Mouse (Mus musculus) heart, postnatal 25 days (tissue): ENCODE measurements around the gene Fscn1. TPM values are rescaled to one million over a fixed set of nuclear protein-coding genes. Genes with fewer than 3 reads are reported as not detected.

ENCODE experiments used
- DNase-seq: peaks from one replicate; pipeline ENCODE4 v3.0.0; 2022; ENCODE audit warnings: low spot score
- intact Hi-C: fragments of 180-260 bp; cut with DNase I; formaldehyde crosslinking; loops from one replicate; pipeline ENCODE4 v1.15.1; 2025
- total RNA-seq, 2 experiments: library from RNA; stranded (reverse); gene quantifications; 2 replicates each; pipeline ENCODE4 v1.2.3; 2021

The Fscn1 gene
- total RNA-seq: 10 to 100 TPM; 36.6 to 42.8 TPM

DNA sequence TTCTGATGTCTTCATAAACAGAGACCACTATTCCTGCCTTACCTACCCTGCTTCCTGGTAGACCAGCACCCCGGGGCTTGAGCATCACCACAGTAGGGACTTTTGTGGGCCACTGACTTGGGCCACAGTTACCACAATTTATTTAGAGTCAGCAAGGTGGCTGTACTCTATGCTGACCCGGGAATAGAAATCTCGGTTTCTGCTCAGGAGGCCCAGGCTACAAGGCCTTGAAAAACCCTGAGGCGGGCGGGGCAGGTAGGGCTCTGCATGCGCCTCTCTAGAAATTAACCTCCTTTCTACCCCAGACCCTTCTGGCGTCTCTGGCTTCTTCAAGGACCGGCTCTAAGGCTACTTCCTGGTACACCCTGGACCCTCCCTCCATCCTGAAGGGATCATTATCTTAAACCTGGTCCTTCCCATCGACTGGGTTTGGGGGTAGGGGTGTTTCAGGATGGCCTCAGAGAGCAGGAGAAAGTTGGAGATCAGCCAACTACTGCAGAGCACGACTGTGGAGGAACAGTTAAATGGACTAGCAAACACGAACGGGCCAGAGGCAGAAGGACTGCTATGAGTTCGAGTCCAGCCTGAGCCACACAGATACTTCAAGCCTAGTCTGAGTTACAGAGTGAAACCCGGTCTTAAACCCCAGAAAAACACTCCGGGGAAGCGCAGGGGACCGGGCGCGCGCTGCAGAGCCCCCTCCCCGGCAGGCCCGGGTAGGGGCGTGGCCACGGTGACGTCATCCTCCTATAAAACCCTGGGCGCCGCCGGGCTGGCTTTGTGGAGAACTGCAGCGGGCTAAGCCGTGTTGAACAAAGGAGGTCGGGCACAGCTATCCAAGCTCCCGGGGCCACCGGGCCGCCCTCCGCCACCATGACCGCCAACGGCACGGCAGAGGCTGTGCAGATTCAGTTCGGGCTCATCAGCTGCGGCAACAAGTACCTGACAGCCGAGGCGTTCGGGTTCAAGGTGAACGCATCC lies at the start of gene Fscn1:
Gene Fscn1 (plus strand): TSS at position 768 of the 981 bp plus-strand sequence.
- intact Hi-C loops: loop anchor here (5.0 kb wide), 1 partner anchor 37 kb away; no protein-coding TSS in a partner anchor
- peak; percentile 74 for DNase-seq

GRCm38 (mm10) chr5:142911629-142912028 lies 48.5 kb upstream of the Fscn1 start:
- DNase-seq: no peak
- intact Hi-C loops: no loop called here

GRCm38 (mm10) chr5:142912320-142912719 lies 47.8 kb upstream of the Fscn1 start:
- no peak for DNase-seq
- intact Hi-C loops: no loop called here

- DNase-seq: no peak
- intact Hi-C loops: no loop called here
These were observed 47.4 kb upstream of the Fscn1 start for GRCm38 (mm10) chr5:142912739-142913138.

DNA sequence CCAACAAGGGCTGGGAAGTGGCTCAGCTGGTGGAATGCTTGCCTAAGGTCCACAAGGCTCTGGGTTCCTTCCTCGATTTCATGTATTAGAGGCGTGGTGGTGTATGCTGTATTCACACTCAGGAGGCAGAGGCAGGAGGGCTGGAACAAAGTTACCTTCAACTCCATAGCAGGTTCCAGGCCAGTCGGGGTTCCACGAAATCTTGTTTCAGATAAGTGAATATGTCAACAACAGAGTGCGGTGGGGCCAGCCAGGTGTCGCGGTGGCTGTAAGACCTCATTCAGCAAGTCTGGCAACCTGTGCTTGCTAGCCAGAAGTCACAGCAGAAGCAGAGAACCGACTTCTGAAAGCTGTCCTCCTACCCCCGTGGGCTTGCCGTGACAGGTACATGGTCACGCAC lies 44.9 kb upstream of the Fscn1 start:
- intact Hi-C loops: no loop called here
- DNase-seq: no peak

- DNase-seq: no peak
- intact Hi-C loops: no loop called here
These were observed 43.5 kb upstream of the Fscn1 start for GRCm38 (mm10) chr5:142916593-142916992.

GRCm38 (mm10) chr5:142917402-142917801 lies 42.7 kb upstream of the Fscn1 start:
- intact Hi-C loops: no loop called here
- DNase-seq: no peak

- intact Hi-C loops: no loop called here
- DNase-seq: peak; percentile 89
These were observed 39.7 kb upstream of the Fscn1 start for GRCm38 (mm10) chr5:142920311-142921073.

DNA sequence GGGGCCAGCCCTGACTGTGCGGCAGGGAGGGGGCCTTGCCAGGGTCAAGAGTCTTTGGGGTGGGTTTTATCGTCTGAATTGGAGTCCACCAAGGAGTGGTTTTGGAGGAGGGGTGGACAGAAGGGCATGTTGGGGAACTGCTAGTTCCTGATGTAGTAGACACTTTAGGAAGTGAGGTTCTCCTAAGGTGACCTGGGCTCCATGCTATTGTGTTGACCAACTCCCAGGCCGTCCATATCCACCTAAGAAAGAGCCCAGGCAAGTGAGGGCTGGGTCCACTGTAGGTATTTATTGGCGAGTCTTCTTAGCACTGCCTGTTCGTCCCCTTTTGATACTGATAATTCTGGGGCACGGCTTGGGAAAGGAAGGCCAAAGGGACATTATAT lies 39.1 kb upstream of the Fscn1 start:
- DNase-seq: no peak
- intact Hi-C loops: no loop called here

- intact Hi-C loops: no loop called here
- DNase-seq: no peak
These were observed 37.9 kb upstream of the Fscn1 start for GRCm38 (mm10) chr5:142922251-142922650.

DNA sequence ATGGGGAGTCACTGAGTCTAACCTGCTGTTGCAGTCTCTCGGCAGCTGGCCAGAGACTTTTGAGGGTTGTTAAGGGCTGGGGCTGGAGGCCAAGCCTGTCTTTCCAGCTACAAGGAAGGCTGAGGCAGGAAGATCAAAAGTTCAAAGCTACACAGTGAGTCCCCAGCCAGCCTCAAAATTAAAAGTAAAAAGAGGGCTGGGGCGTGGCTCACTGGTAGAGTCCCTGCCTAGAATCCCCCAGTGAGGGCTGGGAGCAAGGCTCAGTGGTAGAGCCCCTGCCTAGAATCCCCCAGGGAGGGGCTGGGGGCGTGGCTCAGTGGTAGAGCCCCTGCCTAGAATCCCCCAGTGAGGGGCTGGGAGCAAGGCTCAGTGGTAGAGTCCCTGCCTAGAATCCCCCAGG lies 36.4 kb upstream of the Fscn1 start:
- no peak for DNase-seq
- intact Hi-C loops: no loop called here

- no peak for DNase-seq
- intact Hi-C loops: no loop called here
These were observed 35.7 kb upstream of the Fscn1 start for GRCm38 (mm10) chr5:142924336-142924959.

DNA sequence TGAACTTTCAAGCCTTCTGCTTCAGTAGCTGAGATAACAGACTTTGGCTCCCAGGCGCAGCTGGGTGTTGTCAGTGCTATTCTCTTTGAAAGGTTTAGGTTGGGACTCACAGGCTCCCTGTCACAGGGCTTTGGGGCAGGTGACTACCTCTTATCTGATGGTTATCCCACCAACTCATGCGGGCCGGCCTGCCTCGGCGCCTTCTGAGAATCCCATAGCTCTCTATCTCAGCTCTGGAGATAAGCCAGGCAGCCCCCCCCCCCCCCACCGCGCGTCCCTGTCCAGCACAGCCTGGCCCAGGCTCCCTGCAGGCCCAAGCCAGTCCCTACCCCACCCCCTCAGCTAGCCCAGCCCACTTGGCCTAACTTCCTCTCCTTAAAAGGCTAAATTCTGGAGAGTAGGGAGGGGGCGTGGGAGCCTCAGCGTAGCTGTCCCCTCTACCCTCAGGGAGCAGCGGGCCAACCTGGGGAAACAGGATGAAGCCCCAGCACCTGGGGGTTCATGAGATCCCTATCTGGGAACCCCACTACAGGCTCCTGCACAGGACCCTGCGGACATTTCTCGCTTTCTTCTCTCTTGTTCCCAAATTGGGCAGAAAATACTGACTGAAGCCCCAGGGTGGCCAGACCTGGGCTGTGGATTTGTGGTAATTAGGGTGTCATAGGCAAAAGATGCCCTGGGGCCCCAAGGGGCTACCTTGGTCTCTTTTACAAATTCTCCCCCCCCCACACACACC lies 33.8 kb upstream of the Fscn1 start:
- peak; percentile 64 for DNase-seq
- intact Hi-C loops: loop anchor here (2.0 kb wide), 1 partner anchor 18 kb away; no protein-coding TSS in a partner anchor

DNA sequence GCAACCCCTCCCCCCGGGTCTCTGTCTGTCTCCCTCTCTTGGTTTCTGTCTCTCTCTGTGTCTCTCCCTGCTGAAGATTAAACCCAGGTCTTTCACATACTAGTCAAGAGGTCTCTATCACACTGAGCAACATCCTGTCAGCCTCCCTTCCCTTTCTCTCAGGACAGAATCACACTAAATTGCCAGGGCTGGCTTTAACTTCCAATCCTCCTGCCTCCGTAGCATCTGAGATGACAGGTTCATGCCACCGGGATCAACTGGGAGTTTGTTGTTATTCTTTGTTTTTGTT lies 33.3 kb upstream of the Fscn1 start:
- intact Hi-C loops: loop anchor here (2.0 kb wide), 1 partner anchor 18 kb away; no protein-coding TSS in a partner anchor
- no peak for DNase-seq

GRCm38 (mm10) chr5:142927341-142927930 lies 32.7 kb upstream of the Fscn1 start:
- intact Hi-C loops: loop anchor here (2.0 kb wide), 1 partner anchor 19 kb away; no protein-coding TSS in a partner anchor

DNA sequence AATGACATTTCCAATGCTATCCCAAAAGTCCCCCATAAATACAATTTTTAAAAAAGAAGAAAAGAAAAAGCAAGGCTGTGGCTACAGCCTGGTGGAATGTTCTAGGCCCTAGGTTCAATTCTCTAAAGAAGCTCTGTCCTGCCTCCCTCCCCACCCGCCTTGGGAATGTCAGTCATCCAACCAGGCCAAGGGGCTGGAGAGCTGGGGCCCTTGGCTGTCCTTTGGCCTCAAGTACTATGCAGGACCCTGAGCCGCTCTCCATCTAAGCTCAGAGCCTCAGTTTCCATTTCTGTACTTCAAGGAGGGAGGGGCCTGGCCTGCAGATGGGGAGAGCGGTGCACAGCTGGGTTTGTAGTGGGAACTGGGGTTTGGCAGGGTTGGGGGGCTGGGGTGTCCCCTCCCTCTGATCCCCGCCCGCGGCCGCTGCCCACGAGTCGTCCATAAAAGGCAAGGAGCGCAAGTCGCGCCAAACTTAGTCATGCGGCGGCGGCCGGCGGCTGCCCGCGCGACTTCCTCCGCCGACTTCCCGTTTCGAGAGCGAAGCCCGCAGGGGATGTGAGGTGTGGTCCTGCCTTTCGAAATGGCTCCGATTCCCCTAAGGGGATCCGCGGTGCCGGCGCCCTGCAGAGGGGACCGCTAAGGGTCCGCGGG lies 31.3 kb upstream of the Fscn1 start:
- DNase-seq: peak; percentile 89
- intact Hi-C loops: no loop called here

More at GRCm38 (mm10) chr5:142927341-142927930, 32.7 kb upstream of the Fscn1 start:
- DNase-seq: no peak

DNA sequence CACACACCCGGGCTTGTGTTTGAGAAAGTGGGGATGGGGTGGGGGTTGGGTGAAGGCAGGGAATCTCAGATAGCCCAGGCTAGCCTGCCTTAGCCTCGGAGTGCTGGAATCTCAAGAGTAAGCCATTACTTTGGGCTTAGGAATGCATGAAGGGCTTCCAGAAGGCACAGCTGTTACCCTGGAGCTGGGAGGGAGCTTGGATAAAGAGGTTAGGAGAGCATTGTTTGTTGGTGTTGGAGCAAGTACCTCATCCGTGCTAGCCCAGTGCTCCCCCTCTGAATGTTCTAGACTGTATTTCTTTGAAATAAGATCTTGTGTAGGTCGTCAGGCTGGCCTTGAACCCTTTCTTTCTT lies 30.8 kb upstream of the Fscn1 start:
- no peak for DNase-seq
- intact Hi-C loops: no loop called here

- intact Hi-C loops: loop anchor here (5.0 kb wide), 2 partner anchors 109 to 164 kb away; no protein-coding TSS in a partner anchor
- DNase-seq: no peak
These were observed 28.9 kb upstream of the Fscn1 start for GRCm38 (mm10) chr5:142931241-142931745.
